Mouse (Mus musculus) retina, postnatal 7 days (tissue): ENCODE measurements around the gene Nkx3-2.
A peak's percentile ranks its signal among the peaks of the same experiment; 100 is the strongest.

ENCODE experiments used
- DNase-seq: peaks from one replicate; pipeline ENCODE4 v3.0.0-alpha.2; 2012; ENCODE audit warnings: low read depth, low spot score

Nkx3-2 gene

DNA sequence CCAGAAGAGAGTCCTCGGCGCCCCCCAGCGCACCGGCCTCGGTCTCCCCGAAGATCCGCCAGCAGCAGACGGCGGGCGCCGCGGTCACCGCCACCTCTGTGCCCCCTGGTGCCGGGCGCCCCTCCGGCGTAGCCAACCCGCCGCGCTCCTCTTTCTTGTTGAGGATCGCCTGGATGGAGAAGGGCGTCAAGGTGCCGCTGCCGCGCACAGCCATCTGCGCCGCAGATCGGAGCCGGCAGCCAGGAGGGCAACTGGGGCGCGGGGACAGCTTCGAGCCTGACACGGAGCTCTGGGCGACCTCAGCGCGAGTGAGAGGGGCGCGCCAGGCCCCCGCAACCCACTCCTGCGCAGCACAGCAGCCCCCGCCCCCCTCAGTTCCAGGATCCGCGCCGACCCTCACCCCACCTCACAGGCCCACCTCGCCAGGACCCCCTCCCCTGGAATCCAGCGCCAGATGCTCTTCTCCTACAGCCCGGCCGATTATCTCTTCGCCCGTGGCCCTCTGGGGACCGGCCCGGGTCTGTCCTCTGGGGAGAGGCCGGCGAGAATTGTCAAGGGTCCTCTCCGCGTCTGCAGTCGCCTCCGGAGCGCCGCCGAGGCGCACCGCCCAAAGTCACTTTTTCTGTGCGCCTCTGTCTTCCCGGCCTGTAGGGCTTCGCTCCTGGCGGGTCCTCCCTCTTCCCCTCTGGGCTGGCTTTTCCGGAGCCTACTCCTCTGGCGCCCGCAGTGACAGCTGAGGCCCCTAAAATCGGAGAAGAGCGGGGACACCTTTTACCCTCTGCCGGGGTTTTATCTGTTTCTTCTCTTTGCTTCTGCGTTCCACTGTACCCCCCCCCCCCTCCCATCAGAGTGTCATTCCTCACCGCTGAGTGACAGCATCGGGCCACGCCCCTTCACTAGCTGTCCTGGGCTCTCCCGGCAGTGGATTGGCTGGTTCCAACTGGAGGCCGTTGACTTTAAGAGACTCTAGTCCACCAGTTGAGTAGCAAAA, at the start of gene Nkx3-2:
Gene Nkx3-2, minus strand, starts transcription at position 771 of the 991 bp plus-strand sequence.
- DNase-seq = no peak

DNA sequence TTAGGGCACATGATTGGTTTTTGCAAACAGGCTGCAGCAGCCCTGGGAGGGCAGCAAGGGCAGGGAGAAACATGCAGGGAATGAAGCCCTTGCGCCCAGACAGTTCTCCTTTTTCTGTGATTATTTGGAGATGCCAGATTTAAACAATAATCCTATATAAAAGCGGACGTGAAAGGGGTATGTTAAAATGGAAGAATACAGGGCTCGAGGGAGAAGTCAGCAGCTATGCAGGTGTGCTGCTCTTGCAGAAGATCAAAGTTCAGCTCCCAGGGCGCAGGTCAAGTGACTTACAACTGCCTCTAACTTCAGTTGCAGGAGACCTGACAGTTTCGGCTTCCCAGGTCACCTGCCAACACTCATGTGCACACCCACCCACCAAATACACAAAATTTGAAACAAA, 48.2 kb upstream of the Nkx3-2 start:
- no peak for DNase-seq

DNA sequence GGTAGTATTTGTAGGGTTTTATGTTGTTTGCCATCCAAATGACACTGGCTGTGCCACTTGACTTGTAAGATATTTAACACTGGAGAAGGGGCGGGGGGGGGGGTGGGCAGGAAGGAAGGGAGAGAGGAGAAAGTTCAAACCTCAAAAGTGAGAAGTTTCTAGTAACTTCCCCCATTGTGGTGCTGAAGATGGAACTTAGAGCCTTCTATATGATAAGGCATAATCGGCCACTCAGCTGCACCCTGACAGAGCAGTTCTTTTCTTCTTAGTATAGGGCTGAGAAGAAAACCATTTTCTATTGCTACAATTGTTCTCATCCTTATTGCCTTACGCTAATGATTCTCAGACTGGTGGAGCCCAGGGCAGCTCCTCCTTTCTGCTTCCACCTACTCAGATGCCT, 47.0 kb upstream of the Nkx3-2 start:
- DNase-seq = no peak

DNA sequence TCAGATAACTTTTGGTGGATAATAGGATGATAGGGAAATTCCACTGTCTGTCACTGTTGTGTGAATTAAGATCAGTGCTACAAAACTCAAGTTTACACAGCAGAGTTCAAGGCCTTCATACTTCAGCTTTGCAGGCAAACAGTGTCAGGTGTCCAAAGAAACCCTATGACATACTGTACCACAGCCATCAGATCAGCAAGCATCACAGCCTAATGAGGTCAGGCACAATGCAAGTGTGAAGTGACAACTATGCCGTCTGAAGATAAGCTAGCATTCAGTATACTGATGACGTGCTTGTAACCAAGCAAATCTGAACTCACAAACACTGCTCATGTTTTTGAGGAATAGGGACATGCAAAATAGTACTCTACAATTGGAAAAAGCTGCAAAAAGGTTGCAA, 43.1 kb upstream of the Nkx3-2 start:
- no peak for DNase-seq

DNA sequence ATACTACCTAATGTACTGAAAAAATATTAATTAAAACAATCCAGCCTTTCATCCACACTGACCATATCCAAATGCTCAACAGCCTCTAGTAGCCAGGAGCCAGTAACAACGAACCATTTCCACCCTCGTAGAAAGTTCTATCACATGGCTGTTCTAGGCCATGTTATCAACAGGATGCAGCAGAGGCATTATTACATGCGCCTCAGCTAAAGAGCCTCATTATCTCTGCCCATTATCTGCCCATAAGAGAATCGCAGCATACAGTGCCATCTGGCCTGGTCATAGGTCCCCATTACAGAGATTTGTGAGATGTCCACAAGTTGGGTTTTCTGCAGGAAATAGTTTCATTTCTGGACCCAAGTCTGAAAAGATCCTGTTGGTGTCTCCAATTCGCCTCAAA, 41.9 kb upstream of the Nkx3-2 start:
- DNase-seq = no peak

DNA sequence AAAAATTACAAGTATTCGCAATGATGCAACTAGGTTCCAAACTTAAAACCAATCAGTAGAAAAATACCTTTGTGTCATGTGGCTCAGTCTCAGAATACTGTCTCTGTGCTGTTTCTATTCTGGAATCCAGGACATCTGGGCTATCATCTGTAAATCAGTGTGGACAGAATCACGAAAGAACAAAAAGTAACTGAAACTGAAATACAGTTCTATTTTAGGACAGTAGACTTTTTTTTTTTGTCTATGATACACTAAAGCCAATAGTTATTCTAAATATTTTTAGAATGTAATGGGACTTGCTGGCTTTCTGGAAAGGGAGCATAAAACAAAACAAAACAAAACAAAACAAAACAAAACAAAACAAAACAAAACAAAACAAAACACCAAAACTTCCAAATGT, 40.8 kb upstream of the Nkx3-2 start:
- DNase-seq = no peak

DNA sequence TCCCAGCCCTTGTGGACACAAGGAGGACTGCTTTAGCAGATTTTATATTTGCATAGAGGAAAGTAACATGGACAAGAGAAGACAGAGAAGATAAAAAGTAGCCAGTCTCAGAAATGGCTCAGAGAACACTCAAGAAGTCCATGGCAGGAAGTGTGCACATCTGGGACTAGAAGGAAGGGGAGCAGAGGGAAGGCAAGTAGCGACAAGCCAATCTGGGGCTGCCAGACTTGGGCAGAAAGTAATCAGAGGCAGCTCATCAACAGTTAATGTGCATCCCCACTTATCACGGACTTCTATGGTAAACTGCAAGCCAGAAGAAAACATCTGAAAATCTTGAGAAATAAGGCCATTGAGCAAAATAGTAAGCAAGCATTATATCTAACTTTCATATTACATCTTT, 40.3 kb upstream of the Nkx3-2 start:
- no peak for DNase-seq

DNA sequence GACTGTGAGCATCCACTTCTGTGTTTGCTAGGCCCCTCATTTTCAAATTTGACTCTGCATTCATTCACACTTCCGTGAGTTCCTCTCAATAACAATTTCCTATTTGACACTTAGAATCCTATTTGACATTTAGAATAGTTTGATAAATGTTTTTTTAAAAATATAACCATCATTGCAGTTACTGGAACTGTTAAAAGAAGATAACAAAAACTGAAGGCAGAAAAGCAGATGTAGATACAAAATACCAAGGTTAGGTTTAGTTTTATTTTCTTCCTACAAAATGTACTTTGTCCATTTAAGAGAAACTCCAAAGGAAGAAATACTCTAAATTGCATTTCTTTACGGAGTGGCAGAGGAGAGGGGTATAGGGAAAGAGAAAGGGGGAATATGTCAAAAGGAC, 37.3 kb upstream of the Nkx3-2 start:
- no peak for DNase-seq

DNA sequence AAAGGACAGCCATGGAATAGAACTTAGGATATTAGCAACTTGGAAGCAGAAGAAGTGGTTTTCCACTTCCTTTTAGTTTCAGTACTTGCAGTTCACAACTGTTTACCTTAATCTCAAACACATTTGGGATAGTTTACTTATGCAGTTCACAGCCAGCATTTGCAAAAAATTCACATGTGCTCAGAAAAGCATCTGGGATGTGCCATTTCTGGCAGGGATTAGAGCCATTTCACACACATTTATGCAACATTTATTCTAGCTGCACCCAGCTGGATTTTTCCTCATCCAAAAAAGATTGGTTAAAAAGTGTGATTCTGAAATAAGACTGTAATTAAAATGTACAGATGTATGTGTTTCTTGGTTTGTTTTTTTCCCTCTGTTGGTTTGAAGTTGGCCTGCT, 30.1 kb upstream of the Nkx3-2 start:
- no peak for DNase-seq

DNA sequence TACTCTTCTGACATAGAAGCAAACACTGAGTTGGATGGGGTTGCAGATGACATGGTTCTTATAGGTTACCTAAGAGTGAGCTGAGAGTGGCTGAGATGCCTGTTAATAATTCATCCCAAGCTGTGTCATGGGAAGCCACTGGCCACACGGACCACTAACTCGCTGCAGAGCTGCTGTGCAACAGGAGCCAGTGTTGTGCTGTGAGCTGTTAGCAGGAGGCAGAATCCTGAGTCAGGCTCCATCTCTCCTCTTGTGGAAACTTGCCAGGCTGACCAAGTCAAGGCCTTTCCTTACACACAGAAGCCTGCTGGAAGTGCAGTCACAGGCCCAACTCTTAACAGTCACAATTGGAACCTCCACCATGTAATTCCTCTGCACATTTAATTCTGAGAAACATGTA, 26.2 kb upstream of the Nkx3-2 start:
- no peak for DNase-seq

DNA sequence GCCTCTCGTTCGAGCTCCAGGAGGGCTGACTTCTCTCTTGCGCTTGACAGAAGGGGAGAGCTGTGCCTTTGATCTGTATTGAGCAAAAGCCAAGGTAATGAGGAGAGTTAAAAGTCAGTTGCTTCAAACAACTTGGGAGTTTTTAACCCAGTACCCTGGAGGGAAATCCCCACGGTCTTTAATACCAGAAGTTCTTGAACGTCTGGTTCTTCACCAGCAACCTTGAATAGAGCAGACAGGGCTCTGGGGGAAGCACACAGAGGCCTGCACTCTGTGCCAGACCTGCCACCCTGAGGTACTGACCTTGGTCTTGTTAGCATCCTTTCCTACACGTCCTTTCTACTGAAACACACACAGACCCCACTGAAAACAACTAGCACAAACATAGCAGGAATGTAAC, 24.6 kb upstream of the Nkx3-2 start:
- no peak for DNase-seq

DNA sequence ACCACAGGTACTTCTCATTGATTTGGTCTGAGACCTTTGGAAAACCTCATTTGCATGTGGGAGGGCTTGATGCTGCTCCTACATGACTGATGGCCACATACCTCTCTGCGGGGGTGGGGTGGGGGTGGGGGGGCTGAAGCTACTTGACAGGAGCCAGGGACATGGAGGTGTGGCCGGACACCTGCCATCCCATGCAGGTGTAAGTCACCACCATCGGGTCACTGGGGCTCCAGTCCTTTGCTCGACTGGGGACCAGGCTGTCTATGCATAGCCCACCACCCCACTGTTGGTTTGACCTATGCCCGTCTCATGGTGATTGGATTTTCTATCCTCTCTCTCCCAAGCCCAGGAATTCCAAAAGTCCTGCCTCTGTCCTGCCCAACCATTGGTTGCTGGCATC, 17.6 kb upstream of the Nkx3-2 start:
- DNase-seq = no peak

DNA sequence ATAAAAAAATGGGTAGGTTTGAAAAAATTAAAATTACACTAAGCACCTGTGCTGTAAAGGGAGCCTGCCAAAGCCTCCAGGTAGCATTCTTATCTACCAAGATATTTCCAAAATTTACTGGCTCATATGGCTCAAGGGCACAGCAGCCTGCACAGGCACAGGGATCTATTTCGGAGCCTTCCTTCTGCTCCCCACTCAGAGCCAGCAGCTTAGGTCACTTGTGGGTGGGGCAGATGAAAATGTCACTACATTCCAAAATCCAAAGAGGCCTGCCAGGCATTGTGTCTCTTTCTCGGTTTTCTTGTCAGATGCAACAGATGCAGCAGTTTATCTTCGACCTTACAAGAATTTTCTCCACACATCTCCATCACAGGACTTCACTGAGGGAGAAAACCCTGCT, 15.7 kb upstream of the Nkx3-2 start:
- no peak for DNase-seq

DNA sequence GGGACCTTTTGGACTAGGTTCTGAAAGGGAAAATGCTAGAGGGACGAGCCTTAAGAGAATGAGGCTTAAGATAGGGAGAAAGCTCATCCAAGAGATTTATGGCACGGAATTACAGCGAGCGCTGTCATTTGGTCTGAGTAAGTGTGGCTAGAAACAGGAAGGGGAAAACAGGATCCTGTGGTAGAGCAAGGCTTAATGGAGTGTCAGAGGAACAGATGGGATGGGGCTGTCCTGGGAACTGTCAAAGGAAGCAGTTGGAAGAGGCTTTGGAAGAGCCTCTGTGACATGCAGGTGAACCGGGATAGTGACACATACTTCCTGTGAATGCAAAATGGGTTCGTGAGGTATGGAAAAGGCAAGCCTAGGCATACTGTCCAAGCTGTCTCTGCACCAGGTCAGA, 11.4 kb upstream of the Nkx3-2 start:
- DNase-seq = no peak

DNA sequence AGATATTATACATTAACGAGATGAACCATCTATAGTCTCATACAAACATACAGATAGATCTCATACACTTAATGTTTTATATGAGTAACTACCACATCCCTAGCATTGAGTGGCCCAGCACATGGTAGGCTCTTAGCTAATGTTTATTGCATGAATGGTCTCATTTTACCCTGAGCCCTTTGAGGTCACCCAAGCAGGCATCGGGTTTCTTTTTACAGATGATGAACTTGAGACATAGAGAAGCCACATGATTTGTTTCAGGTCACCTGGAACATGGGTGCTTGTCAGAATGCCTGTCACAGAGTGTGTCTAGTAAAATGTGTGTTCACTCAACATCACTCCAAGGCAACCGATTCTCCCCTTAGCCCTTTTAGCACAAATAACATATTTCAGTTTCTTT, 11.0 kb upstream of the Nkx3-2 start:
- no peak for DNase-seq

DNA sequence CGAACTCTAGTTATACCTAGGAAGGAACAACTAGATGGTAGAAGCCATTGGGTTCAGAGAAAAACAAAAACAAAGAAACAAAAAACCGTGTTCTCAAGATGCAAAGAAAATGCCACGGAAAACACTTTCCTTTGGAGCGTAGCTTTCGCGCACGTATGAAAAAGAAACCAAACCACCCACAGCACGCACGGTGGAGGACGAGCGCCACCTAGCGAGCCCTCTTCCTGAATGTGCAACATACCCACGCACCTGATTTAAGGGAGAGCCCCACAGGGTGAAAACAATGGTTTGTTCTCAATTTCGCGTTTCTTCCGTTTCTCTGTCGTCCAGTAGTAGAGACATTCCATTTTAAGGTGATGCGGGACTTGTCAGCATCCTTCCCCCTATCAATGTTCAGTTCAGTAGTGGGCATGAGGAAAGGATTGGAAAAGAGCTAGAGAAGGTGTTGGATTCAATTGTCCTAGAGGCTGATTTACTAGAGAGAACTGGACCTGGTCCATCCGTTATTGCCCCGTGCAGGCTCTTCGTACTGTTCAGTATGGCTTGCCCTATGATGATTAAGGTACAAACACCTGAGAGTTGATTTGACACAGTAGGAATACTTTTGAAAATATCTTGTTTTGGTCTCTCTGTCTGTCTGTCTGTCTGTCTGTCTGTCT, 4.2 kb upstream of the Nkx3-2 start:
- peak; percentile 78 for DNase-seq

DNA sequence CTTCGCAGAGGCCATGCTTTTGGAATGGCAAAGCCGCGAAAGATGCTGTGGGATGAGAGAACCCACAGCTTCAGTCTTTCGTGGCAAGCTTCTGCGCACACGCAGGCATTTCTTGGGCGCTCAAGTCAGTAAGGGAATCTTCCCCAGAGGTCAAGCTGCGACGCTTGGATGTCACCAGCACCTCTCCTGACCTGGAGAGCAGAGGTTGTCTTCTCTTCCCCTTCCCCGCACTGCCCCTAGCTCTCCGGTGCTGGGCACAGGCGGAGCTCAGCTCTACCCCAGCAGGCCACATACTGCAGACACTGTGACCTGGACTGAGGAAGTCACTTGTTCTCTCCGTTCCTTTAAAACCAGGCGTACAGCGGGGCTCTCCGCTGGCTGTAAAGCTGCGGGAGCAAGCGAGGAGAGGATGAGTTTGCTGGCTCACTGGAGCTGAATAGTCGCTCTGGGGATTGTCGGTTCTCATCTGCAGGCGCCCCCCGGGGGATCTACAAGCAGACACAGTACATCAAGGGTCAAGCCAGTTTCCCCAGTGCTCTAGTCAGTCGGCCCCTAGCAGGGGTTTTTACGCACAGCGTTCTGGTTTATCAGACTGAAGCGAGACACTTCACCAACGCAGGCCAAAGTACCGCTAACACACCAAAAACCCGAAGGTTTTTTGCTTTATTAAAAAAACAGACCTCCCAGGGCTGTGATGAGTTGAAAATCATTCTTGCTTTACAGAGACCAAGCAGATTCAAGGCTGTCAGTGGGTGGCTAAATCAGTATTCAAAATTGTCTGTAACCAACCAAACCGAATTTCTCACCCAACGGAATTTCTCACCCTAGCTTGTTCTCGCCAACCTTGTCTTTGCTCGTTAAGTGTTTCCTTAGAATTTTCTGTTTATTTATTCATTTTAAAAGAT, 3.2 kb upstream of the Nkx3-2 start:
- no peak for DNase-seq

DNA sequence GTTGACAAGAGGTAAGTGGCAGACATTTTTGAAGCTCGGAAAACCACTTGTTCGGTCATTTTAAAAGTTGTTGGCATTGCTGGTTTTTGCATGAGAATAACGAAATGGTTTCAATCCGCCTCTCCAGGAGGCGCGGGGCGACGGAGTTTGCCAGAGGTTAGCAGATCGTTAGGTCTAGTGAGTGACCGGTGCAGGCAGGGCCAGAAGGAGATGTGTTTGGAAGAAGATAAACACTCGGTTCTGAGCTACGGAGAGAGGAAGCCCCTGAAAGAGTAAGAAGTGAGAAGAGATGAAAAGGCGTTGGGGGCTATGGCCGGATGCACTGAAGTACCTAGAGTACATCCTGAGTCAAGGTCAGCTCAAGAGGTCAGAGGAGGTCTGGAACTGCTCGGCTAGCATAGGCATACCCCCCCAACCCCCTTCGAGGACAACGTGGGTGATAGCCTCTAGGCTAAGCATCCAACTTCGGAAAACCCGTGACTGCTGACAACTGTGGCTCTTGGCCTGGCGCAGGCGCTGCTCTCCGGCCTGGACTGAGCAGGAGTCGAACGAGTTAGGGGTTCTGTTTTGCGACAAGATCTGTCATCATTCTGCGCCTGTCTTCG, 2.2 kb upstream of the Nkx3-2 start:
- no peak for DNase-seq

DNA sequence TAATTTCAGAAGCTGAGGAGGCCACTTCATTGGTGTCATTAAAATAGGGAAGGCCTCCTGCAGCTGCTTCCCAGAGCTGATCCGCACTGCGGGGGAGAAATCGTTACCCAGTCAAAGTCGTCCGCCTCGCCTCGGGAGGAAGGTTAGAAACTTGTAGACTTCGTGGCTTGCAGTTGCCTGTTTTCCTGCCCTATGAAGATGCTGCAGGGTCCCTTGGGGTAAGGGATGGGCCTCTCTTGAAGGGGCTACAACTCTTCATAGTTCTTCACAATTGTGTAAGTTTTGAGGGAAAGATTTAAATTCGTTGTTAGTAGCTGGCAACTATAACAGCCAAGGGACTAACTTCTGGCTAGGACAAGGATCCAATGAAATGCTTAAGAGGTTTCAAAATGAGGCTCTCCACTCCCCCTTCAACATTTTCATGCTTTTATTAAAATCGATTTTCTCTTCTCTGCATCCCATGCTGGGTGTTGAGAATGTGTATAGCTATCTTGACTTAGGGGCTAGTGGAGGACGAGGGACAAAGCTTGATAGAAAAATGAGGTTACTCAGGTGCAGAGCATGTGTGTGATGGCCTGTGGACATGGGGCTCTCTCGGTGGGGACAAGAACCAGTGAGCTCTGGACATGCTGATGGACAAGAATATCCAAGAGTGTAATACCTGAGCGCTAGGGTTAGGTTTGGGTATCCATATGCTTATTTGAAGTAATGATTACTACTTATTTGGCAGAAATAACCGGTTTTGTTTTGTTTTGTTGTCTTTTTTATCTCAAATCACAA, 1.5 kb upstream of the Nkx3-2 start:
- DNase-seq = no peak

DNA sequence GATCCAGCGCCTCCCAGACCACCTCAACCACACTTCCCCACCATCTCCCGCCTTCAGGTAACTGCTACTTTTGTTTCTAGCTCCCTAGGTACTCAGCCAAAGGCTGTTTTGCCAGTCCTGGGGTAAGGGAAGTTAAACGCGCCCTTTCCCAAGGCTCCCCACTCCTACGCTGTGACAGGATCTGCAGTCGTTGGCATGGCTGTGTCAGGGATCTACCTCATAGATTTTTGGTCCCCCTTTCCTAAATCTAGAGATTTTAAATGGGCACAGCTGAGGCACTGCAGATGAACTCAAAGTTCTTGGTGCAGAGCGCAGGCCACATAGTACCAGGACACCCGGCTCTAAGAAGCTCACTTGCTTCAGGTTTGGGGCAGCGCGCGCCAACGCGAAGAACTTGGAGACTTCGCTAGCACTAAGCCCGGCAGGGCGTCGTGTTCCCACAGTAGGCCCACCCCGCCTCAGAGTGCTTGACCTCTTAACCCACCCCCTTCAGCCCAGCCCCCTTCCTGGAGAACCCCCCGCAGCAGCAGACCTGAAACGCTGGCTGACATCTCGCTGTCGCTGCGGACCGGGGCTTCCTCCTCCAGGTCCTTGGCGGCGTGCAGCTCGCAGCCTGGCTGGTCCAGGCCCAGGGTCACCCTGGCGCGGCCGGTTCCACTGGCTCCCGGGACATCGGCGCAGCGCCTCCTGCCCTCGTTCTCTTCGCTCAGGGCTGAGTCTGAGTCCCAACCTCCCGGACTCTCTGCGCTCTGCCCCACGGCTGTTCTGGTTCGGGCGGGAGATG, 1.2 kb downstream of the Nkx3-2 start:
- no peak for DNase-seq
